Mouse (Mus musculus): ENCODE data around the gene Sec11a. TPM values are rescaled to one million over a fixed set of nuclear protein-coding genes. Genes with fewer than 3 reads are reported as not detected.
A peak's percentile ranks its signal among the peaks of the same experiment; 100 is the strongest.

Sec11a gene
- total RNA-seq, 2 experiments from 2014 or later = 71.6 to 77.3 TPM

DNA sequence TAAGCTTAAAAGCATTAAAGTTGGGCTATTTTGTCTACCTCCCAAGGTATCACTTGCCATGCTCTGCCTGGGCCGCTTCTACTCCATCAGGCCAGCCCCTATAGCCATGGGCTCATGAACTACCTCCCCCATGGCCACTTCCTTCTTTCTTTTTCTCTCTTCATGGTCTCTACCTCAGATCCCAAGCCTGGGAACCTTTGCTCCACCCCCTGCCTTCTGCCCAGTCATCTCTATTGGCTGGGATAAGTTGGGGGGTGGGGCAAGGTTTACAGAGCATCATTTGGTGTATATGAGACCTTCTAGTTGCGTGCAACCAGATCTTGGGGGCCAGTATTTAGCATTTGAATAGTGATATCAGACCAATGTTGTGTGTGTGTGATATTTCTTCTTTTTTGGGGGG lies 85.1 kb downstream of the Sec11a start:
- no peak for DNase-seq (ENCODE audit: low spot score in 2 of 2)

DNA sequence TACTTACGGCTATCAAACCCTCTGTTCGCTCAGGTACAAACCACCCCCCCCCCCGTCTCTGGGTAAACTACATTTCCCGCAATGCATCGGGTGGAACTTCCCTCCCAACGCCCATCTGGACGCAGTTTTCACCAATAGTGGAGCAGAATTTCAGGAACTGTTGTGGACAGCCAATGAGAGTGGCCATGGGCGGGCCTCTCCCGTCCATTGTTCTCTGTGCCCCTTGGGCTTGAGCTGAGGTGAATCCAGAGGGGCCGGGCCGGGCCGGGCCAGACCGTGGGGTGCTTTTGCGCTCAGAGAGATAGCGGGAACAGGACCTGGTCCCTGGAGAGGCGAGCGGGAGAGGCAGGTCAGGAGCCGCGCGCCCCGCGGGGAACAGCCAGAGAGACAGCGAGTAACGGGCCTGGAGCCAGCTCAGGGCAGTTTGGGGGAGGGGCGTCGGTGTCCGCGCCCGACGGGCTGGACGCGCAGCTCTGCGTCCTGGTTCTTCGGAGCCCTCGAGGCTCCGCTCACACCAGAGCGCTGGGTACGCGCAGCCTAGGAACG lies 86.8 kb downstream of the Sec11a start, which contains the start of gene Zscan2:
Zscan2 (plus strand) TSS at position 192 of the 546 bp plus-strand sequence.
- DNase-seq (ENCODE audit: low spot score in 2 of 2) = peak; percentile 67 to 86

DNA sequence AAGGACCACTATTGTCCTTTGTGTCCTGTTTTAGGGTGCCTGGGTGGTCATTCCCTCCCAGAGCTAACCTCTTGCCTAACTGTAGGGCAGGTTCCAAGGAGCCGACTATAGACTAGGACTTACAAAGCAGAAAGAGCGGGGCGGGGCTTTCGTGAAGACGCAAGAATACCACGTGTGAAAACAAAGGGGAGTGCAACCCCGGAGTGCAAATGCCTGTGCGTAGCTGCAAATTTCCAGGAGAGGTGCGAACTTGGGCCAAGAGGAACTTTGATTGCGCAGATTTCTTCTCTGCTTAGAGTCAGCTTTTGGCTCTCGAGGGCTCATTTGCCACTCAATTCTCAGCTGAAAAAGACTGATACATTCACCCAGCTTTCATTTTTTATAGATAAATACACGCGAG lies 87.4 kb downstream of the Sec11a start:
- no peak for DNase-seq (ENCODE audit: low spot score in 2 of 2)

DNA sequence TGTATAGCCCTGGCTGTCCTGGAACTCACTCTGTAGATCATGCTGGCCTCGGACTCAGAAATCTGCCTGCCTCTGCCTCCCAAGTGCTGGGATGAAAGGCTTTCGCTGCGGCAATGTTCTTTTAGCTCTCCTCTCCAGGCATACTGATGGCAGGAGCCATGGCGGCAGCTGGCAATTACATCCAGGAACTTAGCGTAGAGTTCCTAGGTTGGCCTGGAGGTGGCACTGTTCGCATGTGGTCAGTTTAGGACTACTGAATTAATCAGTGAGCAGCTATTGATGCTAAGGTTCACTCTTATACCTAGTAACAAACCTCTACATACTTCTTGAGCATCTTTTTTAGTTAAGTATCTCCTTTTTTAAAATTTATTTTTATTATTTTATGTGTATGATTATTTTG lies 90.4 kb downstream of the Sec11a start:
- DNase-seq (ENCODE audit: low spot score in 2 of 2) = peak; percentile 57 to 77

DNA sequence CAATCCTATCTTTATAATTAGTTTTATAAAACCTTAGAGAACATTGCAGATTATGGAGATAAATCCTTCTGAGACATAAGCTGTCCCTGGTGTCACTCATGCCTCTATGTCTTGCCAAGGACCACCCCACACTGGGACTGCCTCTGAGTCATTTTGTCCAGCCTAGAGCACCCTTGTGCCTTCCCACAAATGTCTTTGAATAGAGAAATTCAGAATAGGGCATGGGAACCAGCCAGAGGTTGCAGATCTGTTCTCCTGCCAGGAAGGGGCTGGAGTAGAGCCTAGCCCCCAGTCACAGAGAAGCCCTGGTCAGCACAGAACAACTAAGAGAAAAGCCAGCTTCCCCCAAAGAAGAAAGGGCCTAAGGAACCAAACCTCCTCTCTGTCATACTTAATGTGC lies 92.3 kb downstream of the Sec11a start:
- no peak for DNase-seq (ENCODE audit: low spot score in 2 of 2)

Other genes starting within 250 kb of the Sec11a start
- gene Iqgap1, start 121.8 kb downstream of the Sec11a start, total RNA-seq (2021) = 10 to 100 TPM; 80.1 to 83.1 TPM
- gene Zscan2, start 86.9 kb downstream of the Sec11a start, total RNA-seq (2021) = 1 to 10 TPM; 5.5 TPM
- gene Wdr73, start 46.5 kb downstream of the Sec11a start, total RNA-seq (2021) = 1 to 10 TPM; 9.1 to 9.5 TPM
- gene Nmb, start 42.7 kb downstream of the Sec11a start, total RNA-seq (2021) = 1 to 10 TPM; 2.5 to 4.9 TPM
- 10 to 100 TPM; 18.4 to 20.2 TPM for gene Zfp592, start 45.9 kb upstream of the Sec11a start, total RNA-seq (2021)
- gene Alpk3, start 109.8 kb upstream of the Sec11a start, total RNA-seq (2021) = 100 to 1,000 TPM; 132 to 139 TPM
- under 1 TPM; 0.47 to 0.57 TPM for gene Slc28a1, start 167.0 kb upstream of the Sec11a start, total RNA-seq (2021)